Mouse (Mus musculus) CH12.LX (cell line): Measurements from ENCODE around the gene Hacl1. TPM values are rescaled to one million over a fixed set of nuclear protein-coding genes. Genes with fewer than 3 reads are reported as not detected.

Experiments used
- DNase-seq: peaks from one replicate; pipeline ENCODE4 v3.0.0-alpha.2; 2013; ENCODE audit errors: extremely low read depth
- H3K27ac ChIP-seq: 2 replicates; pipeline ENCODE4 v1.5.1; 2012; ENCODE audit warnings: low read depth, mild to moderate bottlenecking, control low read depth, moderate library complexity; ENCODE audit not compliant: insufficient read depth
- H3K27me3 ChIP-seq: replicated peaks from 2 replicates; pipeline ENCODE3; 2012; ENCODE audit warnings: inconsistent platforms
- H3K36me3 ChIP-seq, 2 experiments: replicated peaks in 1 of 2; 2 replicates each; pipeline versions ENCODE3 to v1.6.1; 2012; ENCODE audit warnings: inconsistent platforms in 1 of 2, low read length in 1 of 2, mild to moderate bottlenecking in 1 of 2, mixed read lengths in 1 of 2, moderate library complexity in 1 of 2; ENCODE audit not compliant: control insufficient read depth in 1 of 2, insufficient read depth in 1 of 2
- H3K4me1 ChIP-seq, 2 experiments: 2 replicates each; pipeline ENCODE4 v1.6.1; 2012; ENCODE audit warnings: inconsistent platforms in 1 of 2, moderate library complexity in 1 of 2; ENCODE audit not compliant: insufficient read depth in 2 of 2, control insufficient read depth in 1 of 2
- H3K4me2 ChIP-seq: 2 replicates; pipeline ENCODE4 v1.6.1; 2012; ENCODE audit warnings: low read depth, mild to moderate bottlenecking, control low read depth; ENCODE audit not compliant: poor library complexity, insufficient read depth, severe bottlenecking
- H3K4me3 ChIP-seq, 3 experiments: fragments of 150-350 bp in 1 of 3; sonication (generic) in 1 of 3; replicated peaks in 1 of 3; 2 replicates each; pipeline versions ENCODE3 to v1.5.1; 2011 to 2012; ENCODE audit warnings: low read depth in 2 of 3, low read length in 2 of 3, mild to moderate bottlenecking in 2 of 3, moderate library complexity in 2 of 3, control low read depth in 1 of 3, improper control_type of control experiment in 1 of 3, inconsistent platforms in 1 of 3, mixed read lengths in 1 of 3; ENCODE audit not compliant: poor library complexity in 1 of 3
- H3K79me2 ChIP-seq: replicated peaks from 2 replicates; pipeline ENCODE4 v1.6.1; 2012; ENCODE audit warnings: mild to moderate bottlenecking, moderate library complexity; ENCODE audit not compliant: control insufficient read depth, poor library complexity, insufficient read depth, severe bottlenecking; ENCODE audit errors: extremely low read depth
- H3K9ac ChIP-seq: 2 replicates; pipeline ENCODE4 v1.6.1; 2012; ENCODE audit warnings: low read depth, mild to moderate bottlenecking, control low read depth, moderate library complexity; ENCODE audit not compliant: insufficient read depth
- H3K9me3 ChIP-seq: replicated peaks from 2 replicates; pipeline ENCODE3; 2012; ENCODE audit warnings: low read length, inconsistent platforms, mixed read lengths
- BHLHE40 ChIP-seq: IDR thresholded peaks from 2 replicates; pipeline ENCODE4 v1.6.1; 2011; ENCODE audit warnings: mild to moderate bottlenecking, low read depth, low read length, improper control_type of control experiment
- CTCF ChIP-seq, 2 experiments: IDR thresholded peaks in 1 of 2; conservative IDR thresholded peaks in 1 of 2; 2 replicates each; pipeline ENCODE4 v1.5.1; 2011 to 2012; ENCODE audit warnings: low read depth in 2 of 2, low read length in 2 of 2, improper control_type of control experiment in 1 of 2, inconsistent platforms in 1 of 2, mild to moderate bottlenecking in 1 of 2, moderate library complexity in 1 of 2
- E2F4 ChIP-seq: IDR thresholded peaks from 2 replicates; pipeline ENCODE4 v1.6.1; 2011; ENCODE audit warnings: low read depth, low read length, improper control_type of control experiment; ENCODE audit not compliant: insufficient replicate concordance
- EP300 ChIP-seq: IDR thresholded peaks from 2 replicates; pipeline ENCODE4 v1.6.1; 2011; ENCODE audit warnings: low read length, improper control_type of control experiment
- ETS1 ChIP-seq: conservative IDR thresholded peaks from 2 replicates; pipeline ENCODE4 v1.6.1; 2012; ENCODE audit warnings: low read depth, mild to moderate bottlenecking, inconsistent platforms, low read length, improper control_type of control experiment, moderate library complexity
- IRF4 ChIP-seq: IDR thresholded peaks from 2 replicates; pipeline ENCODE4 v1.6.1; 2014; ENCODE audit warnings: low read depth, mild to moderate bottlenecking, inconsistent platforms, low read length, improper control_type of control experiment
- JUN ChIP-seq: IDR thresholded peaks from 2 replicates; pipeline ENCODE4 v1.6.1; 2011; ENCODE audit warnings: low read depth, mild to moderate bottlenecking, low read length, improper control_type of control experiment, moderate library complexity; ENCODE audit not compliant: insufficient read depth
- MAFK ChIP-seq: IDR thresholded peaks from 2 replicates; pipeline ENCODE4 v1.6.1; 2011; ENCODE audit warnings: low read length, improper control_type of control experiment; ENCODE audit not compliant: insufficient replicate concordance
- MEF2A ChIP-seq: IDR thresholded peaks from 2 replicates; pipeline ENCODE4 v1.6.1; 2014; ENCODE audit warnings: low read depth, mild to moderate bottlenecking, inconsistent platforms, low read length, improper control_type of control experiment, borderline replicate concordance
- MXI1 ChIP-seq: IDR thresholded peaks from 2 replicates; pipeline ENCODE4 v1.6.1; 2011; ENCODE audit warnings: mild to moderate bottlenecking, low read depth, low read length, improper control_type of control experiment
- MYC ChIP-seq: IDR thresholded peaks from 2 replicates; pipeline ENCODE4 v1.6.1; 2011; ENCODE audit warnings: low read depth, mild to moderate bottlenecking, improper control_type of control experiment, low read length
- NELFE ChIP-seq: IDR thresholded peaks from 2 replicates; pipeline ENCODE4 v1.6.1; 2011; ENCODE audit warnings: low read depth, low read length, improper control_type of control experiment
- PAX5 ChIP-seq: IDR thresholded peaks from 2 replicates; pipeline ENCODE4 v1.6.1; 2012; ENCODE audit warnings: low read length, inconsistent platforms, mixed read lengths
- RAD21 ChIP-seq: IDR thresholded peaks from 2 replicates; pipeline ENCODE4 v1.6.1; 2011; ENCODE audit warnings: low read depth, mild to moderate bottlenecking, low read length, improper control_type of control experiment, moderate library complexity
- SMC3 ChIP-seq: IDR thresholded peaks from 2 replicates; pipeline ENCODE4 v1.6.1; 2011; ENCODE audit warnings: low read depth, low read length, improper control_type of control experiment
- TCF12 ChIP-seq: IDR thresholded peaks from 2 replicates; pipeline ENCODE4 v1.6.1; 2014; ENCODE audit warnings: low read depth, mild to moderate bottlenecking, inconsistent platforms, low read length, improper control_type of control experiment
- USF1 ChIP-seq: IDR thresholded peaks from 2 replicates; pipeline ENCODE4 v1.6.1; 2014; ENCODE audit warnings: low read depth, mild to moderate bottlenecking, inconsistent platforms, low read length, improper control_type of control experiment
- USF2 ChIP-seq: conservative IDR thresholded peaks from 2 replicates; pipeline ENCODE4 v1.6.1; 2011; ENCODE audit warnings: low read depth, low read length, improper control_type of control experiment
- ZC3H11A ChIP-seq: IDR thresholded peaks from 2 replicates; pipeline ENCODE4 v1.6.1; 2012; ENCODE audit warnings: low read depth, mild to moderate bottlenecking, inconsistent platforms, low read length, improper control_type of control experiment
- ZMIZ1 ChIP-seq: IDR thresholded peaks from 2 replicates; pipeline ENCODE4 v1.6.1; 2012; ENCODE audit warnings: low read depth, mild to moderate bottlenecking, inconsistent platforms, low read length, improper control_type of control experiment
- dilution Hi-C: fragments of 300-500 bp; cut with MboI; formaldehyde crosslinking; loops from 2 replicates; pipeline ENCODE4 v1.14.3; 2020; ENCODE audit warnings: low sequenced_read_pairs; ENCODE audit not compliant: extremely low pct_unique_long_range_greater_than_20kb, extremely low pct_ligation_motif_present
- in situ Hi-C: fragments of 300-500 bp; cut with MboI; formaldehyde crosslinking; loops from 3 replicates; pipeline ENCODE4 v1.14.3; 2019; ENCODE audit warnings: low sequenced_read_pairs, low pct_ligation_motif_present, low pct_unique_long_range_greater_than_20kb, mixed read lengths
- polyA plus RNA-seq: library from polyadenylated mRNA; unstranded; fragments of >175 nt; gene quantifications from 2 replicates; pipeline ENCODE4 v1.2.1, GENCODE M21; 2012; ENCODE audit warnings: low read depth; ENCODE audit not compliant: insufficient read length
- total RNA-seq, 2 experiments: library from RNA; depleted of rRNA; stranded (reverse); fragments of 300-350 nt in 1 of 2; fragments of >200 nt in 1 of 2; gene quantifications; 2 replicates each; pipeline ENCODE4 v1.2.3; 2012 to 2014

The Hacl1 gene
- total and polyA plus RNA-seq, 3 experiments: 13.6 to 22.6 (median 20.2) TPM

DNA sequence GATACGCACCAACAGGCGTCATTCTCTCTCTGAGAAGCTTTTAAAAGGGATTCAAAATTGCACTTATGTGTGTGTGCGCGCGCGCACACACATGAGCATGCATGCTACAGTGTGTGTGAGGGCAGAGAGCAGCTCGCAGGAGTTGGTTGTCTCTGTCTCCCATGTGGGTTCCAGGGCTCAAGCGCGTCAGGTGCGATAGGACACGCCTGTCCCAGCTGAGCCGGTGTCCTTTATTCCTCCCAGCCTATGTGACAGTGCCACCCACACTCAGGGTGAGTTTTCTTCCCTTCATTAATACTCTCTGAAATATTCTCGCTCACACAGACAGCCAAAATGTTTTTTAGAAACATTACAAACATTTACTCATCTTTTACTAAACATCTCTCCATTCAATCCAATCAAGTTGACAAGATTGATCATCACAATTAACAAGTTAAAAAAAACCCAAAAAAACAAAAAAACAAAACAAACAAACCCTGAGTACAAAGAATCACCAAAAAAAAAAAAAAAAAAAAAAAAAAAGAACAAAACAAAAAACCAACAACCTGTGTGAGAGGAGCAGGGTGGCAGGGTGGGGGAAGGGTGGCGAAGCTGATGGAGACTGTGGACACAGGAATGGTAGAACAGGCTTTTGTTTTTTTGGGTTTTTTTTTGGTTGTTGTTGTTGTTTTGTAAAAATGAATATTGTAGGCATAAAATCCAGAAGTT, 39.0 kb downstream of the Hacl1 start:
- no peak for TF ChIP-seq ZMIZ1
- TF ChIP-seq E2F4: no peak
- TF ChIP-seq NELFE: no peak
- TF ChIP-seq MYC: no peak
- TF ChIP-seq USF1: no peak
- no peak for TF ChIP-seq MAFK
- TF ChIP-seq IRF4: no peak
- TF ChIP-seq JUN: no peak
- TF ChIP-seq SMC3: no peak
- TF ChIP-seq CTCF (conservative IDR thresholded peaks at IDR 0.05 in 1 of 2, IDR thresholded peaks at IDR 0.05 in 1 of 2; ENCODE audit: low read depth in 2 of 2, low read length in 2 of 2): no peak
- no peak for TF ChIP-seq ZC3H11A
- no peak for TF ChIP-seq RAD21
- no peak for TF ChIP-seq BHLHE40
- TF ChIP-seq TCF12: no peak
- TF ChIP-seq ETS1: no peak
- TF ChIP-seq PAX5: no peak
- Histone ChIP-seq H3K9me3 (no peaks in the 10 kb centered on the region), H3K9ac (no peak overlapping the region), H3K4me3 (no peak overlapping the region), H3K27me3 (no peaks in the 10 kb centered on the region), H3K79me2 (no peaks in the 10 kb centered on the region), H3K27ac (no peak overlapping the region), H3K4me1 (peaks cover 7 to 17% of the 10 kb centered on the region in 2 experiments; a peak in 3 of 4 replicates), H3K36me3 (peaks cover 0 to 4% of the 10 kb centered on the region in 2 experiments), H3K4me2 (no peak overlapping the region)
- dilution Hi-C loops: no loop called here
- no peak for DNase-seq
- in situ Hi-C loops: no loop called here

DNA sequence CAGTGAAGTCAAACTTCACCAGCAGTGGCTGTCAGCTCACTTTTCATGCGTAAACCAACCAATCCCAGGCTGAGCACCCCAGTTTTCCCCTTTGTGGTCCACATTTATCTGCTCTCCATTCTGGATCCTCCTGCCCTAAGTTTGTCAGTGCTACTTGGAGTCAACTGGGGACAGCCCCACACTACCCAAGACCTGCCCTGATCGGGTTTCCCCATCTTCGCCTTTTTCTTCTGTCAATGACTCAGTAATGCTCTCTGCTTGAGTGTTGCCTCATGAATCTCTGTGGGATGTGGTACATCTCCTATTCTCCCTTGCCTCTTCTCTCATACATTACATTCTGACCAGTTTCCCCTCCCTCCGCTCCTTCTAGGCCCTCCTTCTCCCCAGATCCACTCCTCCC, 43.6 kb downstream of the Hacl1 start:
- Histone ChIP-seq H3K36me3 (no peaks in the 10 kb centered on the region), H3K4me1 (peaks cover 22 to 50% of the 10 kb centered on the region in 2 experiments), H3K79me2 (no peaks in the 10 kb centered on the region), H3K27ac (peak overlapping the region; percentile 41; the same call in 1 of the 2 replicates), H3K4me2 (0 out of 2 replicates have a peak overlapping the region, but pooled peaks have one; percentile 3)
- DNase-seq: peak; percentile 83
- in situ Hi-C loops: loop anchor here (5.0 kb wide), 1 partner anchor 70 kb away; no protein-coding TSS in a partner anchor
- TF ChIP-seq MXI1 (0 out of 2 replicates have a peak, but pooled peaks have one; percentile 23), PAX5 (no peak), NELFE (no peak), ZMIZ1 (0 out of 2 replicates have a peak, but pooled peaks have one; percentile 43), IRF4 (peak; percentile 49), MEF2A (0 out of 2 replicates have a peak, but pooled peaks have one; percentile 21), ETS1 (peak; percentile 48; the same call in 1 of the 2 replicates), USF2 (no peak), USF1 (no peak), EP300 (peak; percentile 55), MAFK (no peak)
- TF ChIP-seq, all 38 proteins: peak for 6
- no peak overlapping the region for H3K4me3 ChIP-seq
- peaks cover 4% of the 10 kb centered on the region for H3K9me3 ChIP-seq
- dilution Hi-C loops: no loop called here
- no peaks in the 10 kb centered on the region for H3K27me3 ChIP-seq
- no peak overlapping the region for H3K9ac ChIP-seq
